Mouse (Mus musculus): Measurements from ENCODE around the gene Wdr1. TPM values are rescaled to one million over a fixed set of nuclear protein-coding genes. Genes with fewer than 3 reads are reported as not detected.

The Wdr1 gene
- polyA plus RNA-seq, 1 experiment from 2014 or later = 194 TPM

- H3K9me3 ChIP-seq (ENCODE audit: control insufficient read depth, low read length) = no peaks in the 10 kb centered on the region
- DNase-seq = no peak
- H3K4me1 ChIP-seq (ENCODE audit: control insufficient read depth, insufficient read depth, low read length) = 0 out of 2 replicates have a peak, but pooled peaks cover 3% of the 10 kb centered on the region
- no peak overlapping the region for H3K4me2 ChIP-seq (ENCODE audit: low read length)
- WGBS = 90% methylated on average over 4 of the region's 4 CpGs
- no peak overlapping the region for H3K27ac ChIP-seq (replicated peaks; ENCODE audit: low read depth, low read length)
- no peak for ATAC-seq (ENCODE audit: low FRiP score, low TSS enrichment)
- H3K27me3 ChIP-seq (ENCODE audit: control insufficient read depth, insufficient read depth, low read length) = no peaks in the 10 kb centered on the region
- H3K36me3 ChIP-seq (ENCODE audit: control insufficient read depth, insufficient read depth, low read length) = no peaks in the 10 kb centered on the region
- H3K4me3 ChIP-seq (replicated peaks; ENCODE audit: low read depth, low read length) = no peak overlapping the region
- H3K9ac ChIP-seq (replicated peaks; ENCODE audit: low read length) = no peak overlapping the region
Measured at GRCm38 (mm10) chr5:38509568-38509967, 53.5 kb downstream of the Wdr1 start.

- no peaks in the 10 kb centered on the region for H3K4me1 ChIP-seq (ENCODE audit: control insufficient read depth, insufficient read depth, low read length)
- H3K27me3 ChIP-seq (ENCODE audit: control insufficient read depth, insufficient read depth, low read length) = no peaks in the 10 kb centered on the region
- ATAC-seq (ENCODE audit: low FRiP score, low TSS enrichment) = no peak
Measured at GRCm38 (mm10) chr5:38505435-38505765, 57.6 kb downstream of the Wdr1 start.

GRCm38 (mm10) chr5:38504747-38505434 lies 58.1 kb downstream of the Wdr1 start:
- WGBS = 66% methylated on average over 6 of the region's 6 CpGs
- Histone ChIP-seq H3K4me2 (ENCODE audit: low read length) (no peak overlapping the region), H3K27me3 (ENCODE audit: control insufficient read depth, insufficient read depth, low read length) (no peaks in the 10 kb centered on the region), H3K36me3 (ENCODE audit: control insufficient read depth, insufficient read depth, low read length) (no peaks in the 10 kb centered on the region), H3K9ac (replicated peaks; ENCODE audit: low read length) (no peak overlapping the region), H3K27ac (replicated peaks; ENCODE audit: low read depth, low read length) (no peak overlapping the region), H3K4me3 (replicated peaks; ENCODE audit: low read depth, low read length) (no peak overlapping the region), H3K9me3 (ENCODE audit: control insufficient read depth, low read length) (no peaks in the 10 kb centered on the region), H3K4me1 (ENCODE audit: control insufficient read depth, insufficient read depth, low read length) (no peaks in the 10 kb centered on the region)
- no peak for ATAC-seq (ENCODE audit: low FRiP score, low TSS enrichment)
- DNase-seq = no peak

More at GRCm38 (mm10) chr5:38505435-38505765, 57.6 kb downstream of the Wdr1 start:
- no peak overlapping the region for H3K4me2 ChIP-seq (ENCODE audit: low read length)
- H3K9ac ChIP-seq (replicated peaks; ENCODE audit: low read length) = no peak overlapping the region
- no peak for DNase-seq
- WGBS = 87% methylated on average over 3 of the region's 3 CpGs
- no peak overlapping the region for H3K4me3 ChIP-seq (replicated peaks; ENCODE audit: low read depth, low read length)
- H3K36me3 ChIP-seq (ENCODE audit: control insufficient read depth, insufficient read depth, low read length) = no peaks in the 10 kb centered on the region
- H3K9me3 ChIP-seq (ENCODE audit: control insufficient read depth, low read length) = no peaks in the 10 kb centered on the region
- no peak overlapping the region for H3K27ac ChIP-seq (replicated peaks; ENCODE audit: low read depth, low read length)

- Histone ChIP-seq H3K4me1 (ENCODE audit: control insufficient read depth, insufficient read depth, low read length) (no peaks in the 10 kb centered on the region), H3K27me3 (ENCODE audit: control insufficient read depth, insufficient read depth, low read length) (no peaks in the 10 kb centered on the region), H3K27ac (replicated peaks; ENCODE audit: low read depth, low read length) (no peak overlapping the region), H3K36me3 (ENCODE audit: control insufficient read depth, insufficient read depth, low read length) (no peaks in the 10 kb centered on the region), H3K9me3 (ENCODE audit: control insufficient read depth, low read length) (no peaks in the 10 kb centered on the region), H3K9ac (replicated peaks; ENCODE audit: low read length) (no peak overlapping the region), H3K4me2 (ENCODE audit: low read length) (no peak overlapping the region), H3K4me3 (replicated peaks; ENCODE audit: low read depth, low read length) (no peak overlapping the region)
- ATAC-seq (ENCODE audit: low FRiP score, low TSS enrichment) (no peak), DNase-seq (no peak)
- 90% methylated on average over 1 of the region's 1 CpGs for WGBS
Measured at GRCm38 (mm10) chr5:38504116-38504515, 58.9 kb downstream of the Wdr1 start.

GRCm38 (mm10) chr5:38502992-38503391 lies 60.0 kb downstream of the Wdr1 start, which contains the start of gene Slc2a9:
Gene Slc2a9 (minus strand): TSS chr5:38503143.
- WGBS = 90% methylated on average over 4 of the region's 4 CpGs

GRCm38 (mm10) chr5:38500043-38500442 lies 63.0 kb downstream of the Wdr1 start:
- no peak overlapping the region for H3K4me2 ChIP-seq (ENCODE audit: low read length)

More at GRCm38 (mm10) chr5:38502992-38503391, 60.0 kb downstream of the Wdr1 start, which contains the start of gene Slc2a9:
- no peak within 1 kb of the TSS for H3K27ac ChIP-seq (replicated peaks; ENCODE audit: low read depth, low read length)
- H3K9me3 ChIP-seq (ENCODE audit: control insufficient read depth, low read length) = no peaks in the 10 kb centered on the region
- no peak within 1 kb of the TSS for H3K4me2 ChIP-seq (ENCODE audit: low read length)
- H3K4me3 ChIP-seq (replicated peaks; ENCODE audit: low read depth, low read length) = no peak within 1 kb of the TSS
- DNase-seq (no peak), ATAC-seq (ENCODE audit: low FRiP score, low TSS enrichment) (no peak)
- H3K36me3 ChIP-seq (ENCODE audit: control insufficient read depth, insufficient read depth, low read length) = no peaks in the 10 kb centered on the region
- no peaks in the 10 kb centered on the region for H3K27me3 ChIP-seq (ENCODE audit: control insufficient read depth, insufficient read depth, low read length)
- no peaks in the 10 kb centered on the region for H3K4me1 ChIP-seq (ENCODE audit: control insufficient read depth, insufficient read depth, low read length)
- H3K9ac ChIP-seq (replicated peaks; ENCODE audit: low read length) = no peak within 1 kb of the TSS

GRCm38 (mm10) chr5:38499316-38499811 lies 63.7 kb downstream of the Wdr1 start:
- no peak for DNase-seq

More at GRCm38 (mm10) chr5:38500043-38500442, 63.0 kb downstream of the Wdr1 start:
- Histone ChIP-seq H3K27me3 (ENCODE audit: control insufficient read depth, insufficient read depth, low read length) (no peaks in the 10 kb centered on the region), H3K4me1 (ENCODE audit: control insufficient read depth, insufficient read depth, low read length) (no peaks in the 10 kb centered on the region), H3K27ac (replicated peaks; ENCODE audit: low read depth, low read length) (no peak overlapping the region), H3K9me3 (ENCODE audit: control insufficient read depth, low read length) (no peaks in the 10 kb centered on the region), H3K9ac (replicated peaks; ENCODE audit: low read length) (no peak overlapping the region), H3K36me3 (ENCODE audit: control insufficient read depth, insufficient read depth, low read length) (no peaks in the 10 kb centered on the region), H3K4me3 (replicated peaks; ENCODE audit: low read depth, low read length) (no peak overlapping the region)
- DNase-seq = no peak
- WGBS = 94% methylated on average over 8 of the region's 8 CpGs
- no peak for ATAC-seq (ENCODE audit: low FRiP score, low TSS enrichment)

GRCm38 (mm10) chr5:38498479-38498878 lies 64.5 kb downstream of the Wdr1 start:
- 69% methylated on average over 5 of the region's 5 CpGs for WGBS
- Histone ChIP-seq H3K4me3 (replicated peaks; ENCODE audit: low read depth, low read length) (no peak overlapping the region), H3K36me3 (ENCODE audit: control insufficient read depth, insufficient read depth, low read length) (no peaks in the 10 kb centered on the region), H3K27ac (replicated peaks; ENCODE audit: low read depth, low read length) (no peak overlapping the region), H3K4me1 (ENCODE audit: control insufficient read depth, insufficient read depth, low read length) (no peaks in the 10 kb centered on the region), H3K27me3 (ENCODE audit: control insufficient read depth, insufficient read depth, low read length) (no peaks in the 10 kb centered on the region), H3K4me2 (ENCODE audit: low read length) (no peak overlapping the region), H3K9me3 (ENCODE audit: control insufficient read depth, low read length) (no peaks in the 10 kb centered on the region), H3K9ac (replicated peaks; ENCODE audit: low read length) (no peak overlapping the region)
- DNase-seq (no peak), ATAC-seq (ENCODE audit: low FRiP score, low TSS enrichment) (no peak)

More at GRCm38 (mm10) chr5:38499316-38499811, 63.7 kb downstream of the Wdr1 start:
- Histone ChIP-seq H3K9me3 (ENCODE audit: control insufficient read depth, low read length) (no peaks in the 10 kb centered on the region), H3K27ac (replicated peaks; ENCODE audit: low read depth, low read length) (no peak overlapping the region), H3K27me3 (ENCODE audit: control insufficient read depth, insufficient read depth, low read length) (no peaks in the 10 kb centered on the region), H3K4me2 (ENCODE audit: low read length) (no peak overlapping the region), H3K4me3 (replicated peaks; ENCODE audit: low read depth, low read length) (no peak overlapping the region), H3K36me3 (ENCODE audit: control insufficient read depth, insufficient read depth, low read length) (no peaks in the 10 kb centered on the region), H3K4me1 (ENCODE audit: control insufficient read depth, insufficient read depth, low read length) (no peaks in the 10 kb centered on the region), H3K9ac (replicated peaks; ENCODE audit: low read length) (no peak overlapping the region)
- ATAC-seq (ENCODE audit: low FRiP score, low TSS enrichment) = no peak
- WGBS = 79% methylated on average over 7 of the region's 7 CpGs

- Histone ChIP-seq H3K27ac (replicated peaks; ENCODE audit: low read depth, low read length) (no peak overlapping the region), H3K4me1 (ENCODE audit: control insufficient read depth, insufficient read depth, low read length) (no peaks in the 10 kb centered on the region), H3K27me3 (ENCODE audit: control insufficient read depth, insufficient read depth, low read length) (no peaks in the 10 kb centered on the region), H3K4me3 (replicated peaks; ENCODE audit: low read depth, low read length) (no peak overlapping the region), H3K9me3 (ENCODE audit: control insufficient read depth, low read length) (no peaks in the 10 kb centered on the region), H3K4me2 (ENCODE audit: low read length) (no peak overlapping the region), H3K36me3 (ENCODE audit: control insufficient read depth, insufficient read depth, low read length) (no peaks in the 10 kb centered on the region), H3K9ac (replicated peaks; ENCODE audit: low read length) (no peak overlapping the region)
- DNase-seq = no peak
- WGBS = 85% methylated on average over 8 of the region's 8 CpGs
- no peak for ATAC-seq (ENCODE audit: low FRiP score, low TSS enrichment)
Measured at GRCm38 (mm10) chr5:38496491-38497057, 66.4 kb downstream of the Wdr1 start.

Measured in midbrain, embryonic 14.5 days (tissue).